In genomic region chr11:11901509-11901908, GRCm38 (mm10) we compare ENCODE assay signal across 9 mouse cellular contexts. TPM values are rescaled to one million over a fixed set of nuclear protein-coding genes. Genes with fewer than 3 reads are reported as not detected.
DNase-seq lines count a peak whose midpoint lies in the region; ATAC-seq and TF ChIP-seq lines count a peak whose summit lies in the region.
"Had no signal": no experiment of that assay in that cellular context is flagged by ENCODE, and none has a peak within 500 bp of the region (broad histone marks: within the 10 kb centered on the region; RNA-seq: fewer than 3 reads in every experiment).

No protein-coding gene starts in this region.

- WGBS in embryonic facial prominence, embryonic 15.5 days = 50% methylated on average over 5 of the region's 5 CpGs
- 11% methylated on average over 5 of the region's 5 CpGs for WGBS in heart, postnatal 0 days
- WGBS in lung, postnatal 0 days = 41% methylated on average over 5 of the region's 5 CpGs

- no peaks in the 10 kb centered on the region for H3K27me3 ChIP-seq in embryonic facial prominence, embryonic 15.5 days
- no peaks in the 10 kb centered on the region for H3K27me3 ChIP-seq in heart, postnatal 0 days (ENCODE audit: control insufficient read depth, insufficient read depth, low read length)
- H3K27me3 ChIP-seq in lung, postnatal 0 days (replicated peaks; ENCODE audit: insufficient read depth, low read length) = no peaks in the 10 kb centered on the region

- TF ChIP-seq EP300 in heart, postnatal 0 days (IDR thresholded peaks at IDR 0.05; ENCODE audit: low read depth) = peak; percentile 96
- no peak for TF ChIP-seq EP300 in lung, postnatal 0 days (IDR thresholded peaks at IDR 0.05)

- 0 out of 2 replicates have a peak, but pooled peaks have one; percentile 51 for ATAC-seq in embryonic facial prominence, embryonic 15.5 days (ENCODE audit: insufficient number of reproducible peaks, low FRiP score, low TSS enrichment, low read depth)
- peak; percentile 91 for ATAC-seq in heart, postnatal 0 days (ENCODE audit: insufficient read depth, low read depth)
- peak; percentile 77 for ATAC-seq in lung, postnatal 0 days
- no peak for ATAC-seq in inflammation-experienced regulatory T-cells, adult 6 months

- no peak overlapping the region for H3K9ac ChIP-seq in embryonic facial prominence, embryonic 15.5 days
- H3K9ac ChIP-seq in heart, postnatal 0 days (replicated peaks; ENCODE audit: low read depth, low read length) = no peak overlapping the region
- H3K9ac ChIP-seq in lung, postnatal 0 days (replicated peaks; ENCODE audit: low read depth) = no peak overlapping the region

- no peaks in the 10 kb centered on the region for H3K4me1 ChIP-seq in embryonic facial prominence, embryonic 15.5 days
- H3K4me1 ChIP-seq in heart, postnatal 0 days (ENCODE audit: control insufficient read depth, insufficient read depth) = peaks cover 11% of the 10 kb centered on the region; the same call in 1 of the 2 replicates
- peaks cover 6% of the 10 kb centered on the region; the same call in 1 of the 2 replicates for H3K4me1 ChIP-seq in lung, postnatal 0 days (ENCODE audit: insufficient read depth, low read depth, low read length)

- no peaks in the 10 kb centered on the region for H3K36me3 ChIP-seq in embryonic facial prominence, embryonic 15.5 days
- H3K36me3 ChIP-seq in heart, postnatal 0 days (replicated peaks; ENCODE audit: control insufficient read depth, insufficient read depth, low read length) = no peaks in the 10 kb centered on the region
- no peaks in the 10 kb centered on the region for H3K36me3 ChIP-seq in lung, postnatal 0 days (ENCODE audit: insufficient read depth, low read length)

- H3K4me2 ChIP-seq in embryonic facial prominence, embryonic 15.5 days (replicated peaks) = no peak overlapping the region
- no peak overlapping the region for H3K4me2 ChIP-seq in heart, postnatal 0 days (ENCODE audit: low read depth, low read length)
- H3K4me2 ChIP-seq in lung, postnatal 0 days (replicated peaks; ENCODE audit: low read depth, low read length) = no peak overlapping the region

- H3K4me3 ChIP-seq in embryonic facial prominence, embryonic 15.5 days (replicated peaks) = no peak overlapping the region
- H3K4me3 ChIP-seq in heart, postnatal 0 days (ENCODE audit: low read depth, low read length) = no peak overlapping the region
- no peak overlapping the region for H3K4me3 ChIP-seq in lung, postnatal 0 days (ENCODE audit: low read depth, low read length)

- no peaks in the 10 kb centered on the region for H3K9me3 ChIP-seq in embryonic facial prominence, embryonic 15.5 days (replicated peaks)
- no peaks in the 10 kb centered on the region for H3K9me3 ChIP-seq in heart, postnatal 0 days (replicated peaks; ENCODE audit: control insufficient read depth, low read length)
- no peaks in the 10 kb centered on the region for H3K9me3 ChIP-seq in lung, postnatal 0 days (ENCODE audit: low read length)

- no peak for TF ChIP-seq CTCF in heart, postnatal 0 days (IDR thresholded peaks at IDR 0.05; ENCODE audit: low read depth)
- TF ChIP-seq CTCF in lung, postnatal 0 days (IDR thresholded peaks at IDR 0.05) = no peak

- DNase-seq in embryo, embryonic 11 days = peak; percentile 30
- no peak for DNase-seq in embryo, embryonic 10.5 days (ENCODE audit: low spot score)
- peak; percentile 92 for DNase-seq in heart, postnatal 0 days (ENCODE audit: low spot score)
- DNase-seq in lung, postnatal 0 days (ENCODE audit: low spot score) = peak; percentile 42
- no peak for DNase-seq in retina, embryonic 14.5 days (ENCODE audit: low spot score)
- no peak for DNase-seq in kidney, adult 8-10 months

- H3K27ac ChIP-seq in embryonic facial prominence, embryonic 15.5 days (replicated peaks) = no peak overlapping the region
- peak overlapping the region; percentile 79 for H3K27ac ChIP-seq in heart, postnatal 0 days (ENCODE audit: low read depth)
- H3K27ac ChIP-seq in lung, postnatal 0 days (ENCODE audit: low read length) = no peak overlapping the region

RNA-seq across cellular contexts. Expression of gene Ddc, which starts 3.6 kb away (rescaled TPM):
- polyA plus RNA-seq in embryonic facial prominence, embryonic 15.5 days (2015; fragmentation: Nextera tagmentation; extraction: Ambion mirVana) = 20.7 and 24.2 TPM in 2 replicates
- total RNA-seq in heart, postnatal 0 days (2014; rRNA removed; ENCODE audit: low replicate concordance) = 248 and 309 TPM in 2 replicates
- polyA plus RNA-seq in heart, postnatal 0 days (2015; fragmentation: Nextera tagmentation; extraction: Ambion mirVana) = 129 and 140 TPM in 2 replicates
- 12.4 and 17.6 TPM in 2 replicates for polyA plus RNA-seq in lung, postnatal 0 days (2015; fragmentation: Nextera tagmentation; extraction: Ambion mirVana)
- polyA plus RNA-seq in inflammation-experienced regulatory T-cells, adult 6 months (2017; shearing (Covaris generic)) = 1 to 10 TPM in 2 of 3 experiments, under 1 TPM in 1; 0.62 to 4.9 (median 1.3) TPM
- total RNA-seq: common myeloid progenitor, adult 5-6 weeks had no signal

Comparison
In these comparisons a context has a peak if more than half of its experiments do, and no peak if none do; other contexts are left out.
1. DNase-seq: peak in embryo, embryonic 11 days (single experiment), heart, postnatal 0 days (single experiment) and lung, postnatal 0 days (single experiment); none in embryo, embryonic 10.5 days (single experiment), retina, embryonic 14.5 days (single experiment) and kidney, adult 8-10 months (0 of 2).